Mouse (Mus musculus): ENCODE results near the gene Atp8a2.
"Not testable (repeated sequence)": the region's sequence is repeated elsewhere in the genome, so short reads cannot be mapped to it uniquely, and the experiment has no call there.

The Atp8a2 gene

GRCm38 (mm10) chr14:59646826-59647697, 549.9 kb downstream of the Atp8a2 start:
- DNase-seq (ENCODE audit: inconsistent ontology term), result no peak

- DNase-seq (ENCODE audit: inconsistent ontology term), result no peak
Observed at GRCm38 (mm10) chr14:59644896-59645295, 552.1 kb downstream of the Atp8a2 start.

- no peak for DNase-seq (ENCODE audit: inconsistent ontology term)
Observed at GRCm38 (mm10) chr14:59644166-59644565, 552.8 kb downstream of the Atp8a2 start.

GRCm38 (mm10) chr14:59643582-59643981, 553.4 kb downstream of the Atp8a2 start:
- no peak for DNase-seq (ENCODE audit: inconsistent ontology term)

GRCm38 (mm10) chr14:59641856-59642255, 555.1 kb downstream of the Atp8a2 start:
- no peak for DNase-seq (ENCODE audit: inconsistent ontology term)

GRCm38 (mm10) chr14:59638906-59639703, 557.9 kb downstream of the Atp8a2 start:
- no peak for DNase-seq (ENCODE audit: inconsistent ontology term)

GRCm38 (mm10) chr14:59633988-59634387, 563.0 kb downstream of the Atp8a2 start:
- no peak for DNase-seq (ENCODE audit: inconsistent ontology term)

GRCm38 (mm10) chr14:59633295-59633898, 563.6 kb downstream of the Atp8a2 start:
- no peak for DNase-seq (ENCODE audit: inconsistent ontology term)

- DNase-seq (ENCODE audit: inconsistent ontology term), result no peak
Observed at GRCm38 (mm10) chr14:59632067-59632466, 564.9 kb downstream of the Atp8a2 start.

GRCm38 (mm10) chr14:59630096-59630495, 566.9 kb downstream of the Atp8a2 start:
- no peak for DNase-seq (ENCODE audit: inconsistent ontology term)

- no peak for DNase-seq (ENCODE audit: inconsistent ontology term)
Observed at GRCm38 (mm10) chr14:59629308-59629707, 567.7 kb downstream of the Atp8a2 start.

GRCm38 (mm10) chr14:59627823-59628222, 569.2 kb downstream of the Atp8a2 start:
- no peak for DNase-seq (ENCODE audit: inconsistent ontology term)

- peak; percentile 62 for DNase-seq (ENCODE audit: inconsistent ontology term)
Observed at GRCm38 (mm10) chr14:59627142-59627680, 569.8 kb downstream of the Atp8a2 start.

GRCm38 (mm10) chr14:59626711-59627110, 570.3 kb downstream of the Atp8a2 start:
- DNase-seq (ENCODE audit: inconsistent ontology term), result peak; percentile 34

GRCm38 (mm10) chr14:59625806-59626364, 571.1 kb downstream of the Atp8a2 start:
- no peak for DNase-seq (ENCODE audit: inconsistent ontology term)

- DNase-seq (ENCODE audit: inconsistent ontology term), result peak; percentile 87
Observed at GRCm38 (mm10) chr14:59625158-59625805, 571.7 kb downstream of the Atp8a2 start, which contains the start of gene Shisa2. Gene Shisa2 (plus strand): TSS chr14:59625308.

- no peak for DNase-seq (ENCODE audit: inconsistent ontology term)
Observed at GRCm38 (mm10) chr14:59624326-59624885, 572.6 kb downstream of the Atp8a2 start.

GRCm38 (mm10) chr14:59616802-59617201, 580.2 kb downstream of the Atp8a2 start:
- no peak for DNase-seq (ENCODE audit: inconsistent ontology term)

GRCm38 (mm10) chr14:59614149-59614548, 582.8 kb downstream of the Atp8a2 start:
- not testable (repeated sequence) for DNase-seq (ENCODE audit: inconsistent ontology term)

GRCm38 (mm10) chr14:59612920-59613625, 583.9 kb downstream of the Atp8a2 start:
- DNase-seq (ENCODE audit: inconsistent ontology term), result peak; percentile 61

All from Muller cell, postnatal 12 days (primary cell).